Mouse (Mus musculus): ENCODE results near the gene Ppt2.

Ppt2 gene

DNA sequence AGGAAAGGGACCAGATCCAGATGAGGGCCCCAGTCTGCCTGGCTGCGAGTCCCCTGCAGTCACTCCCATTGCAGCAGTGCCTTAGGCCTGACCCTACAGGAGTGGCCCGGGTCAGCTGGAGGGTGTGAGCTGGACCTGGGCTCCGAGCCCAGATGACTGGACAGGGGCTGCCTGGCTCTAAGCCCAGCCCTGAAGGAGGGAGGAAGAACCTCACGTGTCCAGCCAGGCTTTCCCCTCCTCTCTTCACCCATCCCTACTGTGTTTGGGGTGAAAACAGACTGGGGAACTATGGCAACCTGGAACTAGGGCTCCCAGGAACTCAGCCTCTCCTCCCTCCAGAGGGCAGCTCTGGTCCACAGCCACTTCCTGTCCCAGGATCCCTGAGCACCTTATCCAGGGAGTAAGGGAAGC lies 27.3 kb upstream of the Ppt2 start:
- peak; percentile 49 for DNase-seq

DNA sequence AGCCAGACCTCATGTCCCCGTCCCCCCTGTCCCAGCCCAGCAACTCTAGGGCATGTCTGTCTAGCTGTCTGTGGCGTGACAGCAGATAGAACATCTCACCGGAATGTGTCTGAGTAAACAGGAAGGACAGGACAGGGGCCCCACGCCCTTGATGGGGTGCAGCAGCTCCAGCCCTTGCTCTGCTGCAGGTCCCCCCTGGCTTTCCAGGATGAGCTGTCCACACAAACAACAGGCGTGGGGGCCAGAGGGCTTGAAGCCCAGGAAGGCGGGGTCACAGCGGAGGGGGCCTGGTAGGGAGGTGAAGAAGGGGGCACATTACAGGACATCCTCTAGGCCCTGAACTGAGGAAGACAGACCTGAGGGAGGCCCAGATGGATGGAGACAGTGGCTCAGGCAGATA lies 26.9 kb upstream of the Ppt2 start:
- peak; percentile 39 for DNase-seq

DNA sequence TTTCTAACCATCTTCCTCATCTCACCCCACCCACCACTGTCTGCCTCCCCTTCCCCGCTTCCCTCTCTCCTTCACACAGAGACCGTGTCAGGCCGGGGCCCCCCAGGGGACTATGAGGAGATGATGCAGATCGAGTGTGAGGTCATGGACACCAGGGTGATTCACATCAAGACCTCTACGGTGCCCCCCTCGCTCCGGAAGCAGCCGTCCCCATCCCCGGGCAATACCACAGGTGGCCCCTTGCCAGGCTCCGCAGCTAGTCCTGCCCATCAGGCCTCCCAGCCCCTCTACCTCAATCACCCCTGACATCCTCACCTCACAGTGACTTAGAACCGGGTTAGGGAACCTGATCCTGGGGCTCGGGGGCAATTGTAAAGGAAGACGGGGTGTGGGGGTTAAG lies 26.1 kb upstream of the Ppt2 start:
- DNase-seq, result peak; percentile 45

DNA sequence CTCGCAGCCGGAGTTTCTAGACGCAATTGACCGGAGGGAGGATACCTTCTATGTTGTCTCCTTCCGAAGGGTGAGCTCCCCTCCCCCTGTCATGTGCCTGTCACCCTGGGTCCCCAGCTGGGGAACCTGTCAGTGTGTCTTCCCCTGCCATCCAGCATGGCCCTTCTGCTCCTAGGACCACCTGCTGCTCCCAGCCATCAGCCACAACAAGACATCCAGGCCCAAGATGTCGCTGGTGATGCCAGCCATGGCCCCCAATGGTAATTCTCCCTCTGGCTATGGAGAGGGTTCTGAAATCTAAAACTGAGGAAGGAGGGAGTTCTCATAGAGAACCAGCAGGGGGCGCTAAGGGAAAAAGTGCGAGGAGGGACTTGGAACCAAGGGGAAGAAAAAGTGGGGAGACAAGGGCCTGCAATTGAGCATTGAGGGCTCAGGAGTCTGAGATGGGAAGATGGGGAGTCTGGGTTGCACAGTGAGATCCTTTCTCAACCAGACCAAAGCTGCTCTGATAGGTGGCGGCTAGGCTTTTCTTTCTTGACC lies 25.5 kb upstream of the Ppt2 start:
- peak; percentile 63 for DNase-seq

DNA sequence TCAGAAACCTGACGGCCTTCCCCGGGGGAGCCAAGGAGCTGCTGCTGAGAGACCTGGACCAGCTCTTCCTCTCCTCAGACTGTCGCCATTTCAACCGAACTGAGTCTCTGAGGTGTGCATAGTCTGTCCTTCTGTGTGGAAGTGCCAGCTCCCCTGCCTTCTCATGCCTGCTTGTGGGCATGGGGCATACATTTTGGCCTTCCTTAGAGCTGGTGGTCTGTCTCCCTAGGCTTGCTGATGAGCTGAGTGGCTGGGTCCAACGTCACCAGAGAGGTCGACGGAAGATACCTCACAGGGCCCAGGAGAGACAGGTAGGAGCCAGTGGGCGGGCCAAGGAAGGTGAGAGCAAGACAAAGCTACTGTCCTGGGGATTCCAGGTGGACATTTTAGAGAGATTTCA lies 24.7 kb upstream of the Ppt2 start:
- DNase-seq, result peak; percentile 19

DNA sequence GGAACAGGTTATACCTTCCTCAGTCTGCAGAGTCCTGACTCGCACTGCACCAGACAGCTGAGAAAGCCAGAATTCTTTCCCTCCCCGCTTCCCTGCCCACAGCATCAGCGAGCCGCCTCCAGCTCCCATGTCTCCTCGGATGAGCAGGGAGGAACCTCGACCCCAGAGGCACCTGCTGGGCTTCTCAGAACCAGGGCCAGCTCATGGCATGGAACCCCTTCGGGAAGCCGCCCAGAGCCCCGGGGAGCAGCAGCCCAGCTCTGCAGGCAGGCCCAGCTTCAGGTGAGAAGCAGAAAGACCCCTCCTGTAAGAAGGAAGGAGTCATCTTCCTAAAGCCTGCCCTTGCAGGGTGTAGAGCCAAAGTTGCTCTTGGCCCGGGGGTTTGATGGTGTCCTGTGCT lies 24.2 kb upstream of the Ppt2 start:
- no peak for DNase-seq

DNA sequence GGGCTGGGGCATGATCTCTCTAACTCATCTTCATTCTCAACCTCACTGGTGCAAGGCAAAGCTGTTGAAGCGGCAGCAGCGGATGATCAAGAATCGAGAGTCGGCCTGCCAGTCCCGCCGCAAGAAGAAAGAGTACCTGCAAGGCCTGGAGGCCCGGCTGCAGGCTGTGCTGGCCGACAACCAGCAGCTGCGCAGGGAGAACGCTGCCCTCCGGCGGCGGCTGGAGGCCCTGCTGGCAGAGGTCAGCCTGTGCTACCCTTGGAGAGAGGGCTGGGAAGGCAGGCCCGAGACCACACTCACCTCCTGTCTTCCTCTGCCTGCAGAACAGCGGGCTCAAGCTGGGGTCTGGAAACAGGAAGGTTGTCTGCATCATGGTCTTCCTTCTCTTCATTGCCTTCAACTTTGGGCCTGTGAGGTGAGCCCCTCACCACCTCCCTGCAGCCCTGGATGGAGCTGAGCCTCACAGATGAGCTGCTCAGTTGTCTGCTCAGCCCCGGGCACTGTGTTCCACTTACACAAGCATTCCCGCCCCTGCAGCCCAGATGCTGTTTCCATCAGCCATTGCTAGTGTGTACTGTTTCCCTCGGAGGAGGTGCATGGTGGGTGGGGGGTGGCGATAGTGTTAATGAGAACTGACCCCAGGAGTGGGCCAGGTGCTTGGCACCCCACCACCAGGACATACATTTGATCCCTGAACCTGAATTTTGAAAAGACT lies 23.4 kb upstream of the Ppt2 start:
- DNase-seq, result peak; percentile 42

DNA sequence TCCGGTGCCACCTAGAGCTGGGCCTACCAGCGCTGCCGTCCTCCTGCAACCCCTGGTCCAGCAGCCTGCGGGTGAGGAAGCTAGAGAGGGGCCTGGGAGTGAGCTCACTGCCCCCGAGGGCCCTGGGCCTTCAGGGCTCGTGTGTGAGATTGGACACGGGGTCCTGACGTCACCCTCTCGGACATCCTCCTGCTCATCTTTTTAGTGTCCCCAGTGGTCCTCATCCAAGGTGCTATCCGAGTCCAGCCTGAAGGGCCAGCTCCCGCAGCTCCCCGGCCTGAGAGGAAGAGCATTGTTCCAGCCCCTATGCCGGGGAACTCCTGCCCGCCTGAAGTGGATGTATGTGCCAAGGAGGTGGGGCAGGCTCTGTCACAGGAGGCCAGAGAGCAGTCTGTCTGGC lies 22.5 kb upstream of the Ppt2 start:
- DNase-seq, result peak; percentile 33

DNA sequence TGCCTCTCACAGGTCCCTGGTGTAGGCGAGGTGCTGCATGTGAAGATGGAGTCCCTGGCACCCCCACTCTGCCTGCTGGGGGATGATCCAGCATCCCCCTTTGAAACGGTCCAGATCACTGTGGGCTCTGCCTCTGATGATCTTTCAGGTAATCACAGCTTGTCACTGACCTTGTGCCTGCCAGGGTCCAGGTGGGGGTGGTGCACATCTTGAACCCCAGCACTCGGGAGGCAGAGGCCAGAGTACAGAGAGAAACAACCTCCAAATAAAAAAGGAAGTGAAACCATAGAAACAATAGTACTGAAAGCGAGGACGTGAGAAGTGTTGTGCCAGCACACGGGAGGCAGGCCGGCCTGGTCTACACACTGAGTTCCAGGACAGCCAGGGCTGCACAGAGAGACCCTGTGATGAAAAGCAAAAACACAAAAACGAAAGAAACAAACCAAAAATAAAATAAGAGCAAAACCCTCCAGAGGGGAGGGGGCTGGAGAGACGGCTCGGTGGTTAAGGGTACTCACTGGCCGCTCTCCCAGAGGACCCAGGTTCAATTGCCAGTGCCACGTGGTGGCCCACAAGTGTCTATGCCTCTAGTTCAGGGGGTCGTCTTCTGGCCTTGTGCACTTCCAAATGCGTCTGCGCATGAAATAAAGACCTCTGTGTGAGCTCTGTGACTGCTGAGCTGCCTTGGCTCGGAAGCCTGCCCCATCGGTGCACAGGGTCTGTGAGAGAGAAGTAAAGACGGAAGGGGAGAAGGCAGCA lies 21.0 kb upstream of the Ppt2 start:
- DNase-seq, result peak; percentile 43

DNA sequence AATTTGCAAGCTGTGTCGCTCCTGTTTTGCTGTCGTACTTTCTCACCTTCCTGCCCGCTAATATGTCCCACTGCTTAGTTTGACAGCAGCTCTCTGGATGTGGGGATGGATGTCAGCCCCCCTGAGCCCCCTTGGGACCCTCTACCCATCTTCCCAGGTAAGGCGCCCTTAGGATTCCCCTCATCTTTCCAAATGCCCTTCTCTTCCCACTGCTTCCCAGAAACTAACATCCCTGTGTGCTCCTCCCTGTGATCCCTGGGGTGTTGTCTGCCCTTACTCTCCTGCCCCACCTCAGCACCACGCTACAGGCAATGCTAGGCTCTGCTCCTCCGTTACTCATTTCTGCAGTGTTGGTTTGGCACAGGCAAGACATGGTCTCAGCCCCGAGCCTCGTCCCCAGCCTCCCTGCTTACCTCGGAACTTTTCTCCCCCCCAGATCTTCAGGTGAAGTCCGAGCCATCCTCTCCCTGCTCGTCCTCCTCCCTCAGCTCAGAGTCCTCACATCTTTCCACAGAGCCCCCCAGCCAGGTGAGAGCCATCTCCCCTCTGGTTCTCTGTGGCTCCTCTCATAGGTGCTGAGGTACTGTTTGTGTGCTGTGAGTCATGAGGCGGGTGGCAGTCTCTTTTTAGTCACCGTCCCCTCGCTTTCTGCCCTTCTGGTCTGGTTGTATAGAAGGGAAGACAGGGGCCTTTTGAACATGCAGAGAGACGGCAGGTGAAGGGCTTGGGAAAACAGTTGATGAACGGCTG lies 20.0 kb upstream of the Ppt2 start:
- DNase-seq, result peak; percentile 59

DNA sequence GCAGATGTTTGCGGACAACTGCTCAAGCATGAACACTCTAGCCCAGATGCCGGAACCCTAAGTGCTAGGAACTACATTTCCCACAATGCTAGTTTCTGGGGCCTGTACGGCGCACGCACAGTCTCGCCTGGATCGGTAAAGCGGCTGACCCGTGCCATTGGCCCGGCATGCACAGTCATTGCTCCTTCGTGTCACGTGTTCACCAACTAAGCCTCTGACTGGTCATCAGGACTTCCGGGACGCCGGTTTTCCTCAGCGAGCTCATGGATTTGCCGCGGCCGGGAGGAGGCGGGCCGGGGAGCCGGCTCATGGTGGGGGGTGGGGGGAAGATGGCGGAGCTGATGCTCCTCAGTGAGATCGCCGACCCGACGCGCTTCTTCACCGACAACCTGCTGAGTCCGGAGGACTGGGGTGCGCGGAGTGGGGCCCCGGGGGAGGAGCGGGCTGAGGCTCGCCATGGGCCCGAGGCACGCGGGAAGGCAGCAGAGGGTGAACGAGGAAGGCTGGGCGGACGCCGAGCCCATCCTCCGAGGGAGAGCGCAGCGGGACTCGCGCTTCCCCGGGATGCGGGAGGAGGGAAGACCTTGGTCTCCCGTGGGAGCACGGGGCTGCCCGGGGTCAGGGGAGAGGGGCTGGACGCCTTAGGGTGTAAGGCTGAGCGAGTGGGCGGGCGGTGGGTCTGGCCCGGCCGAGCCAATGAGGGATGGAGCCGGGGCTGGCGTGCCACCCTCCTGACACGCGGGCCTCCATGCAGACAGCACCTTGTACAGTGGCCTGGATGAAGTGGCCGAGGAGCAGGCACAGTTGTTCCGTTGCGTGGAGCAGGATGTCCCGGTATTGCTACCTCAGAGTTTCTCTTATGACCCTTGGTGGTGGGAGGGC lies 18.8 kb upstream of the Ppt2 start, which contains the start of gene Atf6b:
TSS of gene Atf6b (plus strand) at position 241 of the 882 bp plus-strand sequence.
- DNase-seq, result peak; percentile 98

DNA sequence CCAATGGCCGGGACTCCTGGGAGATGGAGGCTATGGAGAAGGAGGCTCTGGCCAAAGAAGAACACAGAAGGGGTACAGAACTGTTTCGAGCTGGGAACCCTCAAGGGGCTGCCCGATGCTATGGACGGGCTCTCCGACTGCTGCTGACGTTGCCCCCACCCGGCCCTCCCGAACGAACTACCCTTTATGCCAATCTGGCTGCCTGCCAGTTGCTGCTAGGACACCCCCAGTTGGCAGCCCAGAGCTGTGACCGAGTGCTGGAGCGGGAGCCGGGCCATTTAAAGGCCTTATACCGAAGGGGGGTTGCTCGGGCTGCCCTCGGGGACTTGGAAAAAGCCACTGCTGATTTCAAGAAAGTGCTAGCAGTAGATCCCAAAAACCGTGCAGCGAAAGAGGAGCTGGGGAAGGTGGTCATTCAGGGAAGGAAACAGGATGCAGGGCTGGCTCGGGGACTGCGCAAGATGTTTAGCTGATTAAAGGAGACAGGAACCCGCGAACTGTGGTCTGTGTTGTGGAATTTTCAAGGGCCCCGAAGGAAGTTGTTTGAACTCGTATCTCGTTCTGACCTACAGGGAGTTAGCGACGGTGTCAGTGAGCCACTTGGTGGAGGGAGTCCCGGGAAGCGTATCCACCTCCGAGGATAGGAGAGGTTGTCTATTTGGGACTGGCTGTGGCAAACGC lies 17.7 kb upstream of the Ppt2 start:
- DNase-seq, result peak; percentile 77

DNA sequence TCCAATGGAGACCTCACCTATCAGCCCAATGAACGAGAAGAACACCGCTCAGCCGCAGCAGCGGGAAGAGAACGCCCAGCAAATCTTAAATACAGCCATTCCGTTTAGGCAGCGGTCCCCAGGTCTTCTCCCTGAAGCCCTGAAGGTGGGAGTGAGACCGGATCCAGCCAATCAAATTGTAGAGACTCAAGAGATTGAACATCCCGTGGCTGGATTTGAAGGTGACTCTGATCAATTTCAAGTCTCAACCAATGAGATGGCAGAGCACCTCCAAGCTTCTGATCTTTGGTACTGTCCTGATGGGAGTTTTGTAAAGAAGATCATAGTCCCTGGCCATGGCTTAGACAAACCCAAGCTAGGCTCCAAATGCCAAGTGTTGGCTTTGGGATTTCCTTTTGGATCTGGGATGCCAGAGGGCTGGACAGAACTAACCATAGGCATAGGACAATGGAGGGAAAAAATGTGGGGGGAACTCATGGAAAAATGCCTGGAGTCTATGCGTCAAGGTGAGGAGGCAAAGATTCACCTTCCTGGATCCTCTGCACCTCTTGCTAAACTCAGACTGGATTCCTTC lies 17.0 kb upstream of the Ppt2 start:
- DNase-seq, result peak; percentile 68

DNA sequence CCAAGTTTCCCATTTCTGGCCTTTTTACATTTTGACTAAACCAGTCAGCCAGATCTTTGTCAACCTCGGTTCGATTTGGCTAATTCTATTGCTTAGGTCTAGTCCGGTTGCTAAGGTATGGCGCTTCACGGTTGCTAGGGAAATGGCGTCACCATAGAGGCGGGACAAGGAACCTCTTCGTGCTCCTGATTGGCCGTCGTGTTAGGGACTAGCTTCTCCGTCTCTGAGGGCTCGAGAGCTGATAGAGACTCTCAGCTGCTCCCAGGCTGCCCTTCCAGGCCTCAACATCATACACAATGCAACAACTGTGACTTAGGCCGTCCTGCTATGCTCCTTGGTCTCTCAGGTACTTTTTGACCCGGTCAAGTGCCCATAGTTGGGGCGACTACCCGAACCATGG lies 16.3 kb upstream of the Ppt2 start, which contains the start of gene Fkbpl:
TSS of gene Fkbpl (plus strand) at position 157 of the 400 bp plus-strand sequence.
- DNase-seq, result peak; percentile 99

DNA sequence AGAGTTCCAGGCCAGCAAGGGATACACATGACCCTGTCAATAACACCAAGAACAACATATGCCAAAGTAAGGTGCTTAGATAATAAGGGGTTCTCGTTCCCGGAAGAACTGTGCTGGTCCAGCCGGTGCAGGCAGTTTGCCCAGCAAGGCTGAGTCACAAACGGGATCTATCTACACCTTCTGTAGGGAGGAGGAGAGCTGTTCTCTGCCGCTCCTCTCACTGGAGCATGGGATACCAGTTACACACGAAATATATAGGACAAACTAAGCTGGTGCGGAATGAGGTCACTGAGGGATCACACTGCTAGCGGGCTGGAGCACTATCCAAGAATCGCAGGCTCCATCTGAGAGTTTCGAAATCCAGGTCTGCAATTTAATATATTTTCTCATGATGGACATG lies 15.6 kb upstream of the Ppt2 start:
- DNase-seq, result peak; percentile 83

DNA sequence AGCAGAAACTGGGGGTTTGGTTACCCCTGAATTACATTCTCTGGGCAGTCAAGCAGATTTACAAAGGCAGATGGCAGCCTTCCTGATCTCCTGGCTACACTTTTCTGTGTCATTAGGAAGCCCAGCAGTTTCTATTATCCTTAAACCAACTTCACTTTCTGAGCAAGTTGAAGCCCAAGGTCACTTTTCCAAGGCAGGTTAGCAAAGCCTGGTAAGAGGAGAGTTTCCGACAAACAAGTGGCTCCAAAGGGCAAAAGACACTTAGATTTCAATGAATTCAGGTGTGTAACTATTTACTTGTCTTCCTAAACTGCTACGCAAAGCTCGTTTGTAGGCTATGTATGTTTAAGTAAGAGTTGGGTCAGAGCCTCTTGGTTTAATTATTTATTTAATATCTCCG lies 15.1 kb upstream of the Ppt2 start:
- no peak for DNase-seq

DNA sequence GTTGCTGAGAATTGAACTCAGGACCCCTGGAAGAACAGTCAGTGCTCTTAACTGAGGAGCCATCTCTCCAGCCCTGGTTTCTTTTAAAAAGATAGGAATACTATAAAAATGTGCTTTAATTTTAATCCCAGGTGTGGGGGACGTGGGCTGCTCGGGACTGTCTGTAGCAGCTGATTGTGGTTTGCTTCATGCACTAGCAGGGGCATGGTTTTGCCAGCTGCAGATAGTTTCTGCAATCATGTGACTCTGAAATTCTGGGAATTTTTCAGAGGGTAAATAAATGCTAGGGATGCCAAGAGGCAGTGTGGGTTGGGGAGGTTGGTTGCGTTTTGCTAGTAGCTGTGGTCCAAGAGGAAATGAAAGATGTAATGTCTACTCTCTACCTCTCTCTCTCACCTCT lies 13.6 kb upstream of the Ppt2 start:
- DNase-seq, result no peak

DNA sequence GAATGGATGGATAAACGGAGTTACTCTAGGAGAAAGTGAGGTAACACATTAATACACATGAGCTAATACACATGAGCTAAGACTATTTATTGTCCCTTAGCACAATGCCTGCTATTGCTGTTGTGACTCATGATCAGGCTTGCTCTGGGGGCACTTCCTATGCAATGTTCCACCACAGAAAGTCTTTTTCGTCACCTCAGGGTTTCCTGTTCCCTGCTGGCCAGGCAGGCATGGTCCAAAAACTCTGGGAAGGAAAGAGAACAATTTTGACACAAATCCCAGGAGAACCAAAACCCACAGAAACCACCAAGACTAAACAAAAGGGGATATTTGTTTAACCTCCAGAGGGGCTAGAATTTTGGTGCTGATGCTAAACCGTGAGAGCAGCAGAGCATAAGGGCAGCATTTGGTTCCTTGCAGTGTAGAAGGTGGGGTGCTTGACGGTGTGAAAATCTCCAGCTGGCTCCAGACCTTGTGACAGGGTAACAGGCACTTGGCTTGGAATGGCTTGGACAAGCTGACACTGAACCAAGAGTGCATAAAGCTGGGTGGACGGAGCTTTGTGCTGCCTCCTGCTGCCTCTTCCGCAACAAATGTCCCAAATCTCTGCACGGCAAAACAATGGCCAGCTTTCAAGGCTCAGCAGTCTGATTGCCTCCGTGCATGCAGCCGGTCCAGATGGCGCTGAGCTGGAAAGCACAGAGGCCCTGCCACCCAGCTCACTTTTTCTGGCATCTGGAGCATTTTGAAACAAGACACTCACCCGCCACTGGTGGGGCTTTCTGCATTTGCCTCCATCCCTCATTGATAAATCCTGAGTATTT lies 12.7 kb upstream of the Ppt2 start:
- peak; percentile 95 for DNase-seq

DNA sequence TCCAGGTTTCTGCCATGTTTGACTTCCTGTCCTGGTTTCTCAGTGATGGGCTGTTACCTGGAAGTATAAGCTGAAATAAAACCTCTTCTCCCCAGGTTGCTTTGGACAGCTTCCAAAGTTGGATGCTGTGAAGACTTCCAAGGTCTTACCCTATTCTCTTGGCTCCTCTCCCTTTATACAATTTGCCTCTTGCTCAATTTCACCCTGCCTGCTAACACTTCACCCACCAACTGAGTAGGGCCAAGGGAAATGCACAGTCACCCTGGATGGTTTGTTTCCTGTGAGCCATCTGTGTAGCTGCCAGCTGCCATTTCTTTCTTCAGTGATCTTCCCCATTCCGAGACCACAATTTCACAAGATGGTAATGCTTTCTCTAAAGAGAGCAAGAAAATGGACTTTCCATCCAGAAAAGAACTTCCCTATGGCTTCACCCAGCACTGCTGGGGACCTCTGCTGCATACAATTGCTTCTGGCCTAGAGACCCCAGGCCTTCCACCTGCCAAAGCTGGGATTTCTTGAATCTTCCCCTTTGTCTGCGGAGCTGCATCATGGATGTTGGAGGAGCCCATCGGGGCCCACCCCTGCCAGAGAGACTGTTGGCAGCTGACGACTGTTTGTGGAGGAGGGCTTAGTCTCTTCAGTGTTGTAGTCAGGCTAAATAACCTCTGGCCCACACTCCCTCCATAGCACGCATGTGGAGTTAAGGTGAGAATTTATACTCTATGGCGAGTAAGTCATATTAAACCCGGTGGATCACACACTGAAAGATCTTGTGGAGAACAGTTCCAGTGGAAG lies 11.3 kb upstream of the Ppt2 start:
- DNase-seq, result peak; percentile 58

DNA sequence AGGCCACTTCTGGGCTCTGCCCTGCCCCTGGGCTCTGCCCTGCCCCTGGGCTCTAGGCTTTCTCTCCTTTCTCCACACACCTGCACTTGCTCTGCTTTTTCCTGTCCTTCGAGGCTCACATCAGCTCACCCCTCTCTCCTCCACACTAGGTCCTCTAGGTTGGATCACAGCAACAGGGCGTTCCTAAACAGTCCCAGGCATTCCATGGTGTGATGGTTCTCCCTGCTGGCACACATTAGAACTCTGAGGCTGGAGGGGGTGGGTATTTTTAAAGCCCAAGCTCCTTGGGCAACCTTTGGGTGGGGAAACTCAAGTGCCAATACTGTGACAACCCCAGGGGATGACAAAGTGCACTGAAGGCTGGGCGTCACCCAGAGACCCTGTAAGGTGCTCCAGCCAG lies 9.1 kb upstream of the Ppt2 start:
- DNase-seq, result no peak
